Mouse (Mus musculus) spleen, postnatal 14 days (tissue): ENCODE data around the gene Gpr88.

Source experiments
- DNase-seq, 2 experiments: peaks; one replicate each; pipeline ENCODE4 v3.0.0; 2021 to 2022; ENCODE audit warnings: low spot score in 2 of 2

The Gpr88 gene

GRCm38 (mm10) chr3:116253077-116253531 is at the start of gene Gpr88:
Gene Gpr88 (minus strand): TSS chr3:116253503.
- no peak for DNase-seq

- DNase-seq: no peak
These were observed 49.3 kb upstream of the Gpr88 start for GRCm38 (mm10) chr3:116302581-116302980.

- DNase-seq: no peak
These were observed 48.5 kb upstream of the Gpr88 start for GRCm38 (mm10) chr3:116301754-116302153.

DNA sequence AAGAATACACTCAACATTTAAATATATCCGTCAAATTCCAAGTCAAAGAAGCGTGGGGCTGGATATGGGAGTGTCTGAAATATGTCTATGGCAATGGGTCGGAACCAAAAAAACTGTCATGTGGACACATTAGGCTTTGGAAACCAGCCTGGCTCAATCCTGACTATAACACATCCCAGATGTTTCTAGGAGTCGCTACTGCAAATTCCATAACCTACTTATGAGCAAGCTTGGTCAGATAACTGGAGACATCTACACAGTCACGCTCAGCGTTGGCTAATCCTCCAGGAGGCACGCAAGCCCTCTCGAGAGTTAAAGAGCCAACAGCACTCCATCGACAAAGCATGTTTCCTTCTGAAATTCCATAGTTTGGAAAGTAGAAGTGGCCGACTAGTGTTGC is 45.4 kb upstream of the Gpr88 start:
- no peak for DNase-seq

- no peak for DNase-seq
These were observed 44.7 kb upstream of the Gpr88 start for GRCm38 (mm10) chr3:116298003-116298402.

DNA sequence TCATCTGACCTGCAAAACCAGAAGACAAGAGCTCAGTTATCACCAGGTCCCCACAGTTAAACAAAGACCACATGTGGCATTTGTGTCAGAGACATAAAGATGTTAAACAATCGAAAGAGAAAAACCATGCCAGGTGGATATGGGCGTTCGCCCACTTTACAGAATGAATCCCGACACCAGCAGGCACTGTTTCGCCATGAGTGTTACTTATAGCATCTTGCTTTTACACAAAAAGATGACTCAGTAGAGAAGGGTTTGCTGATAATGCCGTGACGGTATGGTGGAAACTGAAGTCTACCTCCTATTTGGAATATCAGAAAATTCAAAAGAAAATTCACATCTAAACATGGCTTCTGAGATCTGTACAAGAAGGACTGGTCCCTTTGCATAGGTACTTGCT is 43.9 kb upstream of the Gpr88 start:
- no peak for DNase-seq

- DNase-seq: no peak
These were observed 36.9 kb upstream of the Gpr88 start for GRCm38 (mm10) chr3:116290041-116290815.

GRCm38 (mm10) chr3:116288833-116289232 is 35.5 kb upstream of the Gpr88 start:
- no peak for DNase-seq

DNA sequence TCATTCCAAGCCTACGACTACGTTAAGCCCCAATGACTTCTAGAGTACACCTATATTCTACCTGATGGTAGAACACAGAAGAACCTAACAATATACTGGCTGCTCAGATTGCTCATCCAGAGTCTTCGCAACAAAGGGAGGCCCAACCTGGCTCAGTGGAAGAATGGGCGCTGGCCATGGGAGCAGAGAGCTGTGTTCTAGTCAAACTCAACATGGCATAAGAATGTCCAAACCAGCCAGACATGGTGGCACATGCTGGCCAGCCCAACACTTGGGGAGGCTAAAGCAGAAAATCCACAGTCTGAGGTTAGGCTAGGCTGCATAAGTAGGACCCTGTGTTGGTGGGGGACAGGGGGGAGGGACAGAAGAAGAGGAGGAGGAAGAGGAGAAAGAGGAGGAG is 31.4 kb upstream of the Gpr88 start:
- DNase-seq: no peak

- no peak for DNase-seq
These were observed 30.7 kb upstream of the Gpr88 start for GRCm38 (mm10) chr3:116283996-116284395.

- DNase-seq: no peak
These were observed 28.4 kb upstream of the Gpr88 start for GRCm38 (mm10) chr3:116281663-116282062.

DNA sequence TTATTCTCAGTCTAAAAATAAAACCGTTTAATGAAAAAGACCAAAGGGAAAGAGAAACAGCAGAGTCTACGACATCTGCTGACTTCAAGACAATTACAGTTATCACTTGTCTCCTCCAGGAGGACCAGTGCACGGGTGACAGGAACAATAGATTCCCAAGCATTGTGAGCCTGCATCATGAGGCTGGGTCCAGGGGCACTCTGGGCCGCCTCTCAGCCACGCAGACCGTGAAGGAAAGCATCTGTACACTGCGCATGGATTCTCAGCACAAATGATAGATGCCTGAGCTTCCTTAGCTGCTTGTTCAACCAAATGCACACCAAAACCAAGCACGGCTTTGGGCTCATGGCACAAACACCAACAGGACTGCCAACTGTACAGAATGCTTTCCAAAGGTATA is 23.8 kb upstream of the Gpr88 start:
- no peak for DNase-seq

DNA sequence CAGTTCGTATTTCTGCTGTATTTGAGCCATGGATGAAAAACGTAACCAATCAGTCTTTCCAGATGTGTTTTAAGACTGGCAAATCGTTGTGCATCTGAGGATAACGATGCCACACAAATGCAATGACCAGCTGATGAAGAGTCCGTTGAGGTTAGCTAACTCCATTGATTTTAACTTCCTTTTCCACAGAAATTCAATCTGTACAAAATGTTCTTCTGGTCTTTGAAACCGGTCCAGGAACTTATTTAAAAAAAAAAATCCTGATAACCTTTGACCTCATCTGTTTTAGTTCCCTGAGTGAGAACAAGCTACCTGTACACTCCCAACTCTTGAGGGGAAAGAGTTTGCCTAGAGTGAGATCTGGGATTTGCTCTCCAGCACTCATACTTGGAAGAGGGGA is 18.4 kb upstream of the Gpr88 start:
- DNase-seq: no peak

- DNase-seq: no peak
These were observed 13.8 kb upstream of the Gpr88 start for GRCm38 (mm10) chr3:116267036-116267654.

DNA sequence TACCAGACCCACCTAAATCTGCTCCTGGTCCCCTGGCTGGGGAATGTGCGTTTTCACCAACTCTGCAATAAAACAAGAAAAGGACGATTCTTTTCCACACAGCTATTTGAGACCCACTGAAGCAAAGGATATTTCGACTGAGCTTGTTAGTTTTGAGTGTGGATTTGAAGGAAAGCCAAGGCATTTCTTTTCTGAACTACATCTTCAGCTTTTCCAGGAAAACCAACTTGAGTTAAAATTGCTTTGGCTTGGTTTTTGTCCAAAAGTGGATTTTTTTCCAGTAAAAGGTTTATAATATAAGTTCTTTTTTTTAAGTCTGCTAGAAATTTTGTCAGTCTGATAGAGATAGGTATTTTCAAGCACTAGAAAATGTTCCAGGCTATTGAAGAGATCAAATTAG is 13.1 kb upstream of the Gpr88 start:
- DNase-seq: no peak

DNA sequence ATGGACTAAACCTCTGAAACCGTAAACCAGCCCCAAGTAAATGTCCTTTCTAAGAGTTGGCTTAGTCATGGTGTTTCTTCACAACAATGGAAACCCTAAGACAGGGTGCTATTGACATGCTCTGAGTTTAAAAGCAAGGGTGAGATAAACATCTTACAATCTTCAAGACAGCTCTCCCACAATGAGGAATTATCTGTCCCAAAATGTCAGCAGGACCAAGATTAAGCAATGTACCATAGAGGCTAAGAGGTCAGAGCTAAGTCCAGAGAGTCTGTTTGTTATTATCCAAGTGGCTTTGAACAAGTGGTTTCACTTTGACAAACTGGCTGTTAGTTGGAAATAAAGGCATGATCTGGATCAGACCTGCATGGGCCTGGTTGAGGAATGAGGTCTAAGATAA is 10.7 kb upstream of the Gpr88 start:
- no peak for DNase-seq

DNA sequence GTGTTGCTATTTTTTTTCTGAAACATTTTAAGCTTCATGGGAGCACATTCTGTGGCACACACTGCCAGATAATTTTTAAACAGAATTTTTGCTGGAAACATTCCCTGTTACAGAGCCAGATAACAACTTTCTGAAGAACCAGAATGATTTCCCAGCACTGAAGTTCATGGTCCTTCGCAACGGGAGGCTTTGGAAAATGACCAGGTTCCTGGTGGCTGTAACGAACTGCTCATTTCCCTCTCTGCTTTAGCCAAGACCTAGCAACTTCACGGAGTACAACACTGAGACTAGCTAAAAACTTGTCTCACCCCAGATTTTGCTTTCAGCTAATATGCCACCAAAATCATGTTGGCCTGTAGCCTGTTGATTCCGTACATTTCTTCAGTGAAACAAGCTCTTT is 9.8 kb upstream of the Gpr88 start:
- no peak for DNase-seq

DNA sequence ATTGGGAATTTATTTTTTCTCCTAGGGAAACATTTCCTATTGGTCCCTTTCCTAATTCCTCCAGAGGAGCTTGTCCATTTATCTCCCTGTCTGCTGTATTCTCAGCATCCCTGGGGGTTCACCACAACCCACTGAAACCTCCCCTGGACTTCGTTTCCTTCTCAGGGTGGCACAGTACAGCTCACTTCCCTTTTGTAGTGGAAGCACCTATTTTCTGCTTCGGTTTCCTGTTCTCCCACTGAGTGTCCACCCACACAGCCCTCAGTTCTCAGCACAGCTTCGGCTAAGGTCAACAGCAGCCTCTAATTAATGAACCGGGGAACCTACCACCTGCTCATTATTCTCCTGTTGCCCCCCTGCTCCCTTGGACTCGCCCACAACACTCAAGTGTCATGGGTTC is 2.8 kb upstream of the Gpr88 start:
- DNase-seq: no peak

- DNase-seq: no peak
These were observed 855 bp downstream of the Gpr88 start for GRCm38 (mm10) chr3:116252255-116253040.

GRCm38 (mm10) chr3:116251481-116252254 is 1.6 kb downstream of the Gpr88 start:
- no peak for DNase-seq

- no peak for DNase-seq
These were observed 4.3 kb downstream of the Gpr88 start for GRCm38 (mm10) chr3:116249026-116249425.

DNA sequence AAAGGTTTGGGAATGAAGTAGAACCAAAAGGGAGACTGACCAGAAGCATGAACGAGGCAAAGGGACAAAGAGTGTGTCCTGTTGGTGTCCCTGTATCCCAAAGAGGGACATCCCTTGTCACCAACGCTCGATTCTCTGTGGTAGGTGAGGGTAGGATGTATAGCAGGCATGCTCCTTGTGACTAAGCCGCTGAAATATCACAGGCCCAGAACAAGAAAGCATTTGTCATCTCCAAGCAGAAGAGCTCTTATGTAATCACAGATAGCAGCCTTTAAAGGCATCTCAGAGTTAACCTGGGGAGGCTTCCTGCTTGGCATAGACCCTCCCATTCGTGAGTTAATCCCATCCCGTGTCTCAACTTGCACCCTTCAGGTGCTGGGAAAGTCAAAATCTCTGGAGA is 8.8 kb downstream of the Gpr88 start:
- no peak for DNase-seq
